Mouse (Mus musculus) intestine, postnatal 0 days (tissue): Measurements from ENCODE around the gene Sdc1. TPM values are rescaled to one million over a fixed set of nuclear protein-coding genes. Genes with fewer than 3 reads are reported as not detected.

Experiments
- ATAC-seq: fragments of 200-750 bp; cut with Nextera tagmentation; 2 replicates; pipeline ENCODE4 v1.8.0; 2017; ENCODE audit warnings: mild to moderate bottlenecking, moderate TSS enrichment, moderate library complexity
- H3K27ac ChIP-seq: fragments of 300-500 bp; sonication (generic); 2 replicates; pipeline ENCODE4 v1.5.1; 2014; ENCODE audit warnings: mild to moderate bottlenecking, low read depth, low read length, moderate library complexity
- H3K27me3 ChIP-seq: fragments of 300-500 bp; sonication (generic); replicated peaks from 2 replicates; pipeline ENCODE4 v1.6.1; 2014; ENCODE audit warnings: low read length, mixed read lengths; ENCODE audit not compliant: control insufficient read depth, insufficient read depth
- H3K36me3 ChIP-seq: fragments of 300-500 bp; sonication (generic); 2 replicates; pipeline ENCODE4 v1.6.1; 2014; ENCODE audit warnings: mild to moderate bottlenecking, moderate library complexity; ENCODE audit not compliant: control insufficient read depth, insufficient read depth
- H3K4me1 ChIP-seq: fragments of 300-500 bp; sonication (generic); replicated peaks from 2 replicates; pipeline ENCODE4 v1.6.1; 2014; ENCODE audit warnings: antibody characterized with exemption, low read length, mixed read lengths; ENCODE audit not compliant: control insufficient read depth, insufficient read depth
- H3K4me2 ChIP-seq: fragments of 300-500 bp; sonication (generic); replicated peaks from 2 replicates; pipeline ENCODE4 v1.6.1; 2014; ENCODE audit warnings: low read depth, mild to moderate bottlenecking, moderate library complexity
- H3K4me3 ChIP-seq: fragments of 300-500 bp; sonication (generic); 2 replicates; pipeline ENCODE4 v1.5.1; 2014; ENCODE audit warnings: low read depth, low read length
- H3K9ac ChIP-seq: fragments of 300-500 bp; sonication (generic); 2 replicates; pipeline ENCODE4 v1.6.1; 2014; ENCODE audit warnings: mild to moderate bottlenecking, low read depth, low read length
- H3K9me3 ChIP-seq: fragments of 300-500 bp; sonication (generic); 2 replicates; pipeline ENCODE4 v1.6.1; 2016; ENCODE audit warnings: mixed run types; ENCODE audit not compliant: control insufficient read depth
- CTCF ChIP-seq: sonication (generic); IDR thresholded peaks from 2 replicates; pipeline ENCODE4 v1.5.1; 2016; ENCODE audit warnings: low read depth, mild to moderate bottlenecking, control low read depth, antibody characterized with exemption, moderate library complexity
- WGBS: fragments of 180-500 bp; shearing (Covaris S2); extraction: QIAGEN DNeasy Blood & Tissue Kit; methylation state at CpG from one replicate; pipeline ENCODE4 v1.1.7; 2014; 5-methylcytosine and 5-hydroxymethylcytosine counted together
- polyA plus RNA-seq: library from polyadenylated mRNA; unstranded; fragments of >200 nt; fragmentation: Nextera tagmentation; extraction: Ambion mirVana; gene quantifications from 2 replicates; pipeline ENCODE4 v1.2.1, GENCODE M21; 2015

Gene Sdc1
- polyA plus RNA-seq, 1 experiment from 2014 or later: 43.4 TPM

GRCm38 (mm10) chr12:8810966-8811365 is 39.8 kb downstream of the Sdc1 start:
- Histone ChIP-seq H3K9me3 (no peaks in the 10 kb centered on the region), H3K27me3 (no peaks in the 10 kb centered on the region), H3K9ac (no peak overlapping the region), H3K4me3 (no peak overlapping the region), H3K36me3 (no peaks in the 10 kb centered on the region), H3K27ac (peak overlapping the region; percentile 70), H3K4me1 (peaks cover 12% of the 10 kb centered on the region; the same call in 1 of the 2 replicates), H3K4me2 (0 out of 2 replicates have a peak overlapping the region, but pooled peaks have one; percentile 17)
- no peak; the same call in 1 of the 2 replicates for ATAC-seq
- WGBS: 32% methylated on average over 2 of the region's 2 CpGs
- TF ChIP-seq CTCF: no peak

DNA sequence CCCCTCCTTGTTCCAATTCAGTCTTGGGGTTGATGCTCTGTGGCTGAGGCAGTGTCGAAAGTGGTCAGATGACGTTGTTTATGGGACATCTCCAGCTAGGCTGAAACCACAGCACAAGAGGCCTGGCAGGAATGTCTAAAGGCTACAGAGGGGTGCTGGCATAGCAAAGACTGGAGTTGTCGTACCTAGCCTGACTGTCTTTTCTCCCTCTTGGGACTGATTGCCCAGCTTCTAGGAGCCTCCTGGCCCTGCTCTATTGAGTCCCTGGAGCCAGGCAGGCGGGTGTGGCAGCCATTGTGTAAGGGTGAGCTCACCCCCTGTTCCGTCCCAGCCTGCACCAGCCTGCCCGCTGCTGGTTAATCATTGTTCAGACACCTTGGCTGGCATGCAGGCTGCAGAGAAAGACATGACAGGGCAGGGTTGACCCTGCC is 40.3 kb downstream of the Sdc1 start:
- WGBS: 33% methylated on average over 6 of the region's 6 CpGs
- ATAC-seq: peak; percentile 96
- peak overlapping the region; percentile 70 for H3K27ac ChIP-seq

DNA sequence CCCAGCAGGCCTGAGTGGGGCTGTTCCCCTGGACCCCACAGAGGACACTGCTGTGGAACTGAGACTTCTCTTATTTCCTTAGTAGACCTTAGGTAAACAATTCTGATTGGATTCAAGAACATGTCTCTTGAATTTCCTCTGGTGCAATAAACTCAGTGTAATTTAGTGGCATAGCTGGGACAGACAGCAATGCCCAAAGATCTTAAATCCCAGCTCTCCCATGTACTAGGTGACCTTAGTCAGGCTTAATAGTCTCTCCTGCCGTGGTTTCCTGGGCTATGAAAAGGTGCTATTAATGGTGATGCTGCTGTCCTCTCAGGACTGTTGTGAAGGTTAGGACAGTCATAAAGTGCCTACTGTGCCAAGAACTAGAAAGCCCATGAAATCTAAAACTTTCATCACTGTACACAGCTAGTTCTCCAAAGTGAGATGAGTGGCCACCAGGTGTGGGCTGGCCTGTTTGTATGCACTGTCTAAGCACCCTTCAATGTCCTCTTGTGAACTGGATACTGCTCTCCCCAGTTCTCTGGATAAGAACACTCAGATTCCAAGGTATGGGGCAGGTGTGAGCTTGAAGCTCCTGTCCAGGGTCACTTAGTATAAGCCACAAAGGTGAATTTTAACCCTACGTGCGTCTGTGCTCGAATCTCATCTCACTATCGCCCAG is 40.9 kb downstream of the Sdc1 start:
- peak; percentile 23; the same call in 1 of the 2 replicates for ATAC-seq
- no peak overlapping the region for H3K4me2 ChIP-seq
- TF ChIP-seq CTCF: no peak
- WGBS: 64% methylated on average over 5 of the region's 5 CpGs
- peak overlapping the region; percentile 70 for H3K27ac ChIP-seq
- H3K36me3 ChIP-seq: no peaks in the 10 kb centered on the region
- no peak overlapping the region for H3K4me3 ChIP-seq
- H3K9me3 ChIP-seq: no peaks in the 10 kb centered on the region
- H3K27me3 ChIP-seq: no peaks in the 10 kb centered on the region
- no peak overlapping the region for H3K9ac ChIP-seq
- peaks cover 12% of the 10 kb centered on the region; the same call in 1 of the 2 replicates for H3K4me1 ChIP-seq

More for the DNA sequence above, 40.3 kb downstream of the Sdc1 start:
- Histone ChIP-seq H3K9ac (no peak overlapping the region), H3K4me2 (0 out of 2 replicates have a peak overlapping the region, but pooled peaks have one; percentile 17), H3K36me3 (no peaks in the 10 kb centered on the region), H3K27me3 (no peaks in the 10 kb centered on the region), H3K4me3 (no peak overlapping the region), H3K9me3 (no peaks in the 10 kb centered on the region), H3K4me1 (peaks cover 12% of the 10 kb centered on the region; the same call in 1 of the 2 replicates)
- peak; percentile 59 for TF ChIP-seq CTCF

DNA sequence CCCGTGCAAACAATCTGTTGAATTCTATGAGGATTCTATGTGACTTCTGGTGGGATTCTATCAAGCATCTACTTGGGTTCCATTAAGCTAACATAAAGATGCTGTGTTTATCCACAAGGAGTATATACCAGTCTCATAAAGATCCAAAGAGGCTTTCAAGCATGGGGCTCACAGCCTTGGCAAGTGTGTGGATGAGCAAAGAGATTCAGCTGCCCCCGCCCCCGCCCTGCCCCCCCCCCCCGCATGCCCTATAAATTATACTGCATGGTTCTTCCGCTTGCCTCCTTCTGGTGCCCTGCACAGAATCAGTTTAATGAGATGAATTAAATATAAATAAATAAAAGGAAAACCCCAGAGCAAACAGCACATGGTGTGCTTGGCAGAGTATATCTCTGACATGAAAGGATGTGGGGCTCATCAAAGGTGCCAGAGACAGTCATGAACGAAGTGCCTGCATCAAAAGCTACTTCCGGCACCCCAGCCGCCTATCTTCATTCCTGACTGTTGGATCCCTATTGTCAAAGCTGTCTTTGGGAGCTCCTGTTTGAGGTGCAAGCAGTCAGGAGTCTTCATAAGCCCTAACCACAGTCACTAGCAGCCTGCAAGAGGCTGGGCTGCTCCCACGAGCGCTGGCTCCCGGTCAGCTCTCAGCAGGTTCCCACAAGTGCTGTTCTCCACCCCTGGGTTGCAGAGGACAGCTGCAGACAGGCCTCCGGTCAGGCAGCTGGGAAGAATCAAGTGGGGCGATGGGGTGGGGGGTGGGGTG is 46.5 kb downstream of the Sdc1 start:
- H3K4me2 ChIP-seq: no peak overlapping the region
- H3K9ac ChIP-seq: no peak overlapping the region
- no peaks in the 10 kb centered on the region for H3K4me1 ChIP-seq
- H3K27me3 ChIP-seq: no peaks in the 10 kb centered on the region
- H3K36me3 ChIP-seq: no peaks in the 10 kb centered on the region
- no peak for ATAC-seq
- 34% methylated on average over 13 of the region's 13 CpGs for WGBS
- TF ChIP-seq CTCF: no peak
- no peaks in the 10 kb centered on the region for H3K9me3 ChIP-seq
- H3K27ac ChIP-seq: no peak overlapping the region
- H3K4me3 ChIP-seq: no peak overlapping the region

- Histone ChIP-seq H3K27ac (no peak overlapping the region), H3K4me2 (no peak overlapping the region), H3K9ac (no peak overlapping the region), H3K4me1 (no peaks in the 10 kb centered on the region), H3K36me3 (no peaks in the 10 kb centered on the region), H3K27me3 (no peaks in the 10 kb centered on the region), H3K9me3 (no peaks in the 10 kb centered on the region), H3K4me3 (no peak overlapping the region)
- no peak for ATAC-seq
- 43% methylated on average over 3 of the region's 3 CpGs for WGBS
- TF ChIP-seq CTCF: no peak
Measured at GRCm38 (mm10) chr12:8818233-8818672, 47.1 kb downstream of the Sdc1 start.

DNA sequence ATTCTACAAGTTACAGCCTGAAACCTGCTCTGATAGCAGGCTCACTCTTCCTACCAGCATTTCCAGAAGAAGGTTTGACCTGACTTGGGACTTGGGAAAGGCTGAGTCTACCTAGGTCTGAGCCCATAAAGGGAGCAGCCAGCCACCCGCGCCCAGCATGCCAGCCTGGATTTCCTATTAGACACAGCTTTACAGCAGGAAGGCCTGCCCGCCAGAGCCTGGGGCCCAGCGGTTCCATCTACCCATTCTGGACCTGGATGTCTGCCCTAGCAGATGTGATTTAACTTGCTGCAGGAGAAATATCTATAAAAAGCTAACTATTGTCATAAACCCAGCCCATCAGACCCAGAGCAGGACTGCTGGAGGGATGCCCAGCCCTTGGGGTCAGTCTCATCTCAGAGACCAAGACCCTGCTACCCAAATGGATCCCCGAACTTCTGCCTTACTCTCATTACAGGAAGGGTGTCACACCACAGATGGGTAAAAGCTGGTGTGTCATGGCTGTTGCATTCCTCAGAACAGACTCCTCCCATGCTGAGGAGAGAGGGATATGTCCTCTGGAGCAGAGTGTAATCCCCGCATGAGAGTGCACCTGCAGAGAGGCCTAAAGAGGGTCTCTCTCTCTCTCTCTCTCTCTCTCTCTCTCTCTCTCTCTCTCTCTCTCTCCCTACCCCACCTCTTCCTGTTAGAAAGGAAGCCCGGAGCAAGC is 54.0 kb downstream of the Sdc1 start:
- H3K9ac ChIP-seq: no peak overlapping the region
- WGBS: 67% methylated on average over 7 of the region's 7 CpGs
- no peaks in the 10 kb centered on the region for H3K27me3 ChIP-seq
- H3K9me3 ChIP-seq: no peaks in the 10 kb centered on the region
- no peak for ATAC-seq
- H3K4me3 ChIP-seq: no peak overlapping the region
- H3K4me2 ChIP-seq: no peak overlapping the region
- H3K27ac ChIP-seq: no peak overlapping the region
- H3K36me3 ChIP-seq: no peaks in the 10 kb centered on the region
- H3K4me1 ChIP-seq: no peaks in the 10 kb centered on the region
- TF ChIP-seq CTCF: no peak
